8 mouse cellular contexts compared by ENCODE assay signal in genomic region chr19:12572614-12573265, GRCm38 (mm10). TPM values are rescaled to one million over a fixed set of nuclear protein-coding genes. Genes with fewer than 3 reads are reported as not detected.
DNase-seq lines count a peak whose midpoint lies in the region; ATAC-seq and TF ChIP-seq lines count a peak whose summit lies in the region.

No protein-coding gene starts in this region.

- peak; percentile 3 for ATAC-seq in kidney, postnatal 0 days (replicated peaks; ENCODE audit: low FRiP score, low read depth)
- ATAC-seq in embryonic facial prominence, embryonic 15.5 days (ENCODE audit: insufficient number of reproducible peaks, low FRiP score, low TSS enrichment, low read depth) = no peak
- ATAC-seq in intestine, embryonic 14.5 days (replicated peaks; ENCODE audit: low FRiP score, low TSS enrichment, low read depth) = peak; percentile 21; the same call in 1 of the 2 replicates
- no peak for ATAC-seq in activated CD4-positive, CD25-positive, alpha-beta regulatory T cell, adult 4 months

- no peaks in the 10 kb centered on the region for H3K9me3 ChIP-seq in kidney, postnatal 0 days (replicated peaks; ENCODE audit: low read length)
- no peaks in the 10 kb centered on the region for H3K9me3 ChIP-seq in embryonic facial prominence, embryonic 15.5 days (replicated peaks)
- no peaks in the 10 kb centered on the region for H3K9me3 ChIP-seq in intestine, embryonic 14.5 days (ENCODE audit: control insufficient read depth, low read length)

- peaks cover 23% of the 10 kb centered on the region for H3K79me2 ChIP-seq in myocyte (ENCODE audit: control insufficient read depth, insufficient read depth)

- H3K4me1 ChIP-seq in kidney, postnatal 0 days (replicated peaks; ENCODE audit: insufficient read depth, low read length) = peaks cover 7% of the 10 kb centered on the region; the same call in 1 of the 2 replicates
- H3K4me1 ChIP-seq in embryonic facial prominence, embryonic 15.5 days = peaks cover 17% of the 10 kb centered on the region
- peaks cover 11% of the 10 kb centered on the region; the same call in 1 of the 2 replicates for H3K4me1 ChIP-seq in intestine, embryonic 14.5 days (replicated peaks; ENCODE audit: control insufficient read depth, insufficient read depth, low read length)

- no peak for TF ChIP-seq POLR2A in myocyte (IDR thresholded peaks at IDR 0.05; ENCODE audit: insufficient read length, low read depth)

- H3K27ac ChIP-seq in kidney, postnatal 0 days = no peak overlapping the region
- H3K27ac ChIP-seq in embryonic facial prominence, embryonic 15.5 days (replicated peaks) = peak overlapping the region; percentile 71
- peak overlapping the region; percentile 10; the same call in 1 of the 2 replicates for H3K27ac ChIP-seq in intestine, embryonic 14.5 days (ENCODE audit: low read depth)

- H3K4me2 ChIP-seq in kidney, postnatal 0 days (ENCODE audit: low read length) = peak overlapping the region; percentile 69
- H3K4me2 ChIP-seq in embryonic facial prominence, embryonic 15.5 days (replicated peaks) = peak overlapping the region; percentile 55
- peak overlapping the region; percentile 66 for H3K4me2 ChIP-seq in intestine, embryonic 14.5 days (ENCODE audit: low read length)
- peak overlapping the region; percentile 85 for H3K4me2 ChIP-seq in myocyte (ENCODE audit: low read depth)

- H3K4me3 ChIP-seq in kidney, postnatal 0 days (replicated peaks; ENCODE audit: low read depth, low read length) = peak overlapping the region; percentile 36
- peak overlapping the region; percentile 38 for H3K4me3 ChIP-seq in embryonic facial prominence, embryonic 15.5 days (replicated peaks)
- peak overlapping the region; percentile 48 for H3K4me3 ChIP-seq in intestine, embryonic 14.5 days (ENCODE audit: low read depth, low read length)
- peak overlapping the region; percentile 48 for H3K4me3 ChIP-seq in myocyte

- TF ChIP-seq CTCF in kidney, postnatal 0 days (IDR thresholded peaks at IDR 0.05; ENCODE audit: low read depth) = no peak

- H3K9ac ChIP-seq in kidney, postnatal 0 days (ENCODE audit: low read depth, low read length) = no peak overlapping the region
- H3K9ac ChIP-seq in embryonic facial prominence, embryonic 15.5 days = no peak overlapping the region
- no peak overlapping the region for H3K9ac ChIP-seq in intestine, embryonic 14.5 days (ENCODE audit: low read length)

- no peaks in the 10 kb centered on the region for H3K36me3 ChIP-seq in kidney, postnatal 0 days (ENCODE audit: insufficient read depth, low read length)
- peaks cover 4% of the 10 kb centered on the region; the same call in 1 of the 2 replicates for H3K36me3 ChIP-seq in embryonic facial prominence, embryonic 15.5 days
- H3K36me3 ChIP-seq in intestine, embryonic 14.5 days (ENCODE audit: control insufficient read depth, insufficient read depth, low read length) = peaks cover 12% of the 10 kb centered on the region
- H3K36me3 ChIP-seq in myocyte (ENCODE audit: control insufficient read depth, insufficient read depth) = peaks cover 12% of the 10 kb centered on the region

- no peak for DNase-seq in kidney, postnatal 0 days (ENCODE audit: low spot score)
- no peak for DNase-seq in kidney, adult 9 months
- DNase-seq in intestine, embryonic 14.5 days (ENCODE audit: low spot score) = no peak
- no peak for DNase-seq in frontal cortex, postnatal 14 days (ENCODE audit: low spot score in 2 of 2)
- no peak for DNase-seq in testis, postnatal 14 days (ENCODE audit: low spot score)

- no peaks in the 10 kb centered on the region for H3K27me3 ChIP-seq in kidney, postnatal 0 days (ENCODE audit: insufficient read depth, low read length)
- H3K27me3 ChIP-seq in embryonic facial prominence, embryonic 15.5 days = no peaks in the 10 kb centered on the region
- H3K27me3 ChIP-seq in intestine, embryonic 14.5 days (replicated peaks; ENCODE audit: control insufficient read depth, insufficient read depth, low read length) = no peaks in the 10 kb centered on the region
- H3K27me3 ChIP-seq in myocyte (ENCODE audit: control insufficient read depth, insufficient read depth, insufficient read length) = no peaks in the 10 kb centered on the region

- 71% methylated on average over 1 of the region's 1 CpGs for WGBS in kidney, postnatal 0 days
- WGBS in embryonic facial prominence, embryonic 15.5 days = 65% methylated on average over 1 of the region's 1 CpGs
- 88% methylated on average over 1 of the region's 1 CpGs for WGBS in intestine, embryonic 14.5 days

- H3ac ChIP-seq in myocyte (ENCODE audit: control insufficient read depth, insufficient read length) = no peak overlapping the region

TF ChIP-seq in myocyte, 11 proteins besides CTCF, POLR2A, EP300 and RAD21:
- TF ChIP-seq POLR2AphosphoS2 (IDR thresholded peaks at IDR 0.05; ENCODE audit: insufficient read length, low read depth) (no peak), E2F4 (IDR thresholded peaks at IDR 0.05; ENCODE audit: insufficient read depth) (no peak), SRF (IDR thresholded peaks at IDR 0.05; ENCODE audit: control insufficient read depth, insufficient read length, low read depth) (no peak), USF1 (IDR thresholded peaks at IDR 0.05; ENCODE audit: low read depth) (no peak), REST (IDR thresholded peaks at IDR 0.05; ENCODE audit: insufficient read depth, insufficient read length) (no peak), TCF12 (IDR thresholded peaks at IDR 0.05; ENCODE audit: insufficient read depth, poor library complexity, severe bottlenecking) (no peak)

RNA-seq across cellular contexts. Expression of gene Gm4952, which starts 27.0 kb away (rescaled TPM):
- 0.33 and 0.46 TPM in 2 replicates for polyA plus RNA-seq in kidney, postnatal 0 days (2015; fragmentation: Nextera tagmentation; extraction: Ambion mirVana)
- 0.13 TPM in 1 of 2 replicates, not detected in the other for polyA plus RNA-seq in embryonic facial prominence, embryonic 15.5 days (2015; fragmentation: Nextera tagmentation; extraction: Ambion mirVana)
- polyA plus RNA-seq in intestine, embryonic 14.5 days (2014; fragmentation: Nextera tagmentation; extraction: Ambion mirVana) = not detected in 2 replicates
- not detected for polyA plus RNA-seq in myocyte (2012; fragmentation: generic; extraction: Trizol)
- polyA plus RNA-seq in activated CD4-positive, CD25-positive, alpha-beta regulatory T cell, adult 4 months (2017; shearing (Covaris generic)) = not detected

RNA-seq across cellular contexts. Expression of gene Fam111a, which starts 27.2 kb away (rescaled TPM):
- 10.7 and 14.6 TPM in 2 replicates for polyA plus RNA-seq in kidney, postnatal 0 days (2015; fragmentation: Nextera tagmentation; extraction: Ambion mirVana)
- polyA plus RNA-seq in embryonic facial prominence, embryonic 15.5 days (2015; fragmentation: Nextera tagmentation; extraction: Ambion mirVana) = 22.0 and 23.9 TPM in 2 replicates
- 19.9 and 23.0 TPM in 2 replicates for polyA plus RNA-seq in intestine, embryonic 14.5 days (2014; fragmentation: Nextera tagmentation; extraction: Ambion mirVana)
- polyA plus RNA-seq in myocyte (2012; fragmentation: generic; extraction: Trizol) = 5.4 TPM
- polyA plus RNA-seq in activated CD4-positive, CD25-positive, alpha-beta regulatory T cell, adult 4 months (2017; shearing (Covaris generic)) = 10 to 100 TPM; 41.0 to 41.8 TPM

Comparison
In these comparisons a context has a peak if more than half of its experiments do, and no peak if none do; other contexts are left out.
1. ATAC-seq: peak in kidney, postnatal 0 days (single experiment) and intestine, embryonic 14.5 days (single experiment); none in embryonic facial prominence, embryonic 15.5 days (single experiment) and activated CD4-positive, CD25-positive, alpha-beta regulatory T cell, adult 4 months (single experiment).
2. Peak in every context shown above with its lines, with median percentiles within 50 percentile points of each other: H3K4me2 ChIP-seq and H3K4me3 ChIP-seq.